Mouse (Mus musculus): Measurements from ENCODE around the gene Fndc3c1.
"Not testable (repeated sequence)": the region's sequence is repeated elsewhere in the genome, so short reads cannot be mapped to it uniquely, and the experiment has no call there.

The Fndc3c1 gene

DNA sequence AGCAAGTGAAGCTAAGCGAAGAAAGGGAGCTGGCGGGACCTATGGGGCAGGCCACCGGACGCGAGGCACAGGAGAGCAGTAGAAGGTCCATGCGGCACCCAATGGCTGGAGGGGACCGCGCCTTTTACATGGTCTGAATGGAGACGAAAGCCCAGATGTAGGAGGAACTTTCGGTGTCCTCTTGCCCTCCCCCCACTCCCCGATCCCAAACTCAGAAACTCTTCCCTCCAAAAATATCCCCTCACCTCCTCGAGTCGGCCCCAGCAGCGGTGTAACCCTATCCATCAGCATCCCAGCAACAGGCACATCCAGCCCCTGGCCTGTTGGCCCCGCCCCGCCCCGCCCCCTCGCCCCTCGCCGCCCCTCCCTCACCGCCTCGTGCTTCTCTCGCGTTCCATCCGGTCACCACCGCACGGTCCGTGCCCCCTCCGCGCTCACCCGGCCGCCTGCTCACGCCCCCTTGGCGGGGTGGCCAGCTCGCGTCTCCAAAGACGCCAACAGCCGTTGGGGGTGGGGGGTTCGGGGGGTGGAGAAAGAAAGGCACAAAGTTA, at the start of gene Fndc3c1:
Fndc3c1 (minus strand) TSS at position 301 of the 551 bp plus-strand sequence.
- DNase-seq: no peak

DNA sequence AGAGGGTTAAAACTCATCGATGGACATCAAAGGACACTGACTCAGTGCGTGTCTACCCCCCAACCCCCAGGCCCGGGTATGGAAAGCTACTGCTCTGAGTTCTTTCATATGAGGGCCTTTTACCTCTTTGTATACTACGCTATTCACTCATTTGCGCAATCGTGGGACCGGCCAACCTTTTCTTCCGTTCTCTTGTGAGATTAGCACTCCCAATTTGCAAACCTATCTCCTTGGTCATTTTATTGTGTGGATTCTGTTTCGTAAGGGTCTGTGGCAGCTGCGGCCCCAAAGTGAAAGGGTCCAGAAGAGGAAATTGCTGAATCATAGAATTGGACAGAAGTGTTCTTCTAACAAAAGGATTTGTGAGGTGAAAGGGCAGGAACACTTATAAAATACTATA, 1.2 kb upstream of the Fndc3c1 start:
- no peak for DNase-seq

DNA sequence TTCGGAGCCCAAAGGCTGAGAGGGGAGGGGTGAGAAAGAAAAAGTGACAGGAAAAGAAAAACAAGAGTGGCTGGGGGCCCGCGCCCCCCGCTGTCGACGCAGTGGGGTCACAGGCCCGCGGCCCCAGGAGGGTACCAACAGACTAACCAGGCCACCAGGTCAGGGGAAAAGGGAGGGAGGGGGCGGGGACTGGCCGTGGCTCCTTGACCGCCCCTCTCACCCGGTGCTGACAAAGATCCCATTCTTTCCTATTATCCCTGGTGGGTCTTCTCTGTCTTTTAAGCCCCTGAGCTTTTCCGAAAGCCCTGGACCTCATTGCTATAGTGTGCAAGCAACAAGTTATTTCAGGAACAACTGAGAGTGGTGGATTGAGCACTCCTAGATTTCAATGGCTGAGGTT, 470 bp upstream of the Fndc3c1 start:
- DNase-seq: no peak

DNA sequence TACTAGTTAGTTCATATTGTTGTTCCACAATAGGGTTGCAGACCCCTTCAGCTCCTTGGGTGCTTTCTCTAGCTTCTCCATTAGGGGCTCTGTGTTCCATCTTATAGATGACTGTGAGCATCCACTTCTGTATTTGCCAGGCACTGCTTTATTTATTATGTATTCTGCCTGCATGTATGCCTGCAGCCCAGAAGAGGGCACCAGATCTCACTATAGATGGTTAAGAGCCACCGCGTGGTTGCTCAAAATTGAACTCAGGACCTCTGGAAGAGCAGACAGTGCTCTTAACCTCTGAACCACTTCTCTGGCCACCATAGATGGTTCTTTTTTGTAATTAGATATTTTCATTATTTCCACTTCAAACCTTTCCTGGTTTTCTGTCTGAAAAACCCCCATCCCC, 5.3 kb downstream of the Fndc3c1 start:
- DNase-seq: not testable (repeated sequence)

DNA sequence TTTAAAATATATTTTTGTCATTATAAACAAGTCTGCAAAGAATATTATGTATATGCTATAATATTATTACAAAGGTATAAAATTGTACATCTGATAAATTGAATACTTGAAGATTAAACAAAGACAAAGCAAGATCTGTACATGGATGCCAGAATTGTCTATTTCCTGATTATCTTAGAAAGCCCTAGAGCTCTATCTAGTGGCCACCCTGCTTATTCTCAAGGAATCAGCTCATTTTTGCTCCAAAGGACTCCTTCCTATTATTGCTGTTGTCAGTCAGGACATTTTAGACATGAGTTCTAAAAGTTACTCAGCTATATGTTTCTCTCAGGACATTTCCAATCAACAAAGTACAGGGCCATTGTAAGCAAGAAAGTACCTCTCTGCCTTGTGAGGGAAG, 99.9 kb downstream of the Fndc3c1 start:
- DNase-seq: no peak

DNA sequence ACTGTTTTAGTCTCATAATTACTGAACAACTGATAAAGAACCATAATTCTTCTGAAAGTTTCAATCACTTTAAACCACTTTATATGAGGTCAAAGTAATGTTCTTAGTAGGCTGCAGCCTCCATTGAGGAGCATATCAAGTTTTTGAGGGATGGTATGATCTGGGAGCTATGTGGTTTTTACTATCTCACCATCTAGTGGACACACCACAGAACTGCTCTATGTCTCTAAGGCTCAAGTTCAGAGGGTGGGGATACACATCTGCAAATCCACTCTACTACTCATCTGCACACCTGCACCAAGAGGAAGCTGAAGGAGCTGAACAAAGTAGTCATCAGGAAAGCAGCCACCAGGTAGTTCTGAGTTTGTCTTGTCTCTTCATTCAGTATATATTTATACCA, 104.6 kb downstream of the Fndc3c1 start:
- DNase-seq: no peak
